Mouse (Mus musculus): ENCODE data around the gene Ccdc181. TPM values are rescaled to one million over a fixed set of nuclear protein-coding genes. Genes with fewer than 3 reads are reported as not detected.
"Not testable (repeated sequence)": the region's sequence is repeated elsewhere in the genome, so short reads cannot be mapped to it uniquely, and the experiment has no call there.

Gene Ccdc181
- polyA plus RNA-seq (2014; fragmentation: Nextera tagmentation; extraction: Ambion mirVana), result 5.0 and 6.0 TPM in 2 replicates

- H3K27me3 ChIP-seq (ENCODE audit: insufficient read depth, low read length), result no peaks in the 10 kb centered on the region
- no peaks in the 10 kb centered on the region for H3K36me3 ChIP-seq (ENCODE audit: insufficient read depth)
- peak within 1 kb of the TSS; percentile 48 for H3K9ac ChIP-seq
- H3K9me3 ChIP-seq (ENCODE audit: low read depth, low read length), result no peaks in the 10 kb centered on the region
- peak within 1 kb of the TSS; percentile 20; the same call in 1 of the 2 replicates for H3K27ac ChIP-seq (ENCODE audit: low read depth)
- peak within 1 kb of the TSS; percentile 87 for H3K4me2 ChIP-seq
- peak within 1 kb of the TSS; percentile 51 for H3K4me3 ChIP-seq (ENCODE audit: low read depth, low read length)
- WGBS, result under 1% methylated on average over 31 of the region's 31 CpGs
- DNase-seq, result peak; percentile 90
- ATAC-seq (ENCODE audit: insufficient read depth), result peak; percentile 99
- no peak for TF ChIP-seq CTCF (IDR thresholded peaks at IDR 0.05; ENCODE audit: low read depth)
- H3K4me1 ChIP-seq (ENCODE audit: insufficient read depth), result no peaks in the 10 kb centered on the region
These were observed at the start of gene Ccdc181 for GRCm38 (mm10) chr1:164275455-164275954. Ccdc181 (plus strand) TSS chr1:164275585.

- H3K36me3 ChIP-seq (ENCODE audit: insufficient read depth); H3K4me1 ChIP-seq (ENCODE audit: insufficient read depth); H3K9ac ChIP-seq; H3K27me3 ChIP-seq (ENCODE audit: insufficient read depth, low read length); DNase-seq; H3K27ac ChIP-seq (ENCODE audit: low read depth); ATAC-seq (ENCODE audit: insufficient read depth); H3K9me3 ChIP-seq (ENCODE audit: low read depth, low read length); H3K4me3 ChIP-seq (ENCODE audit: low read depth, low read length); H3K4me2 ChIP-seq: not testable (repeated sequence)
- 76% methylated on average over 2 of the region's 4 CpGs for WGBS
These were observed 43.3 kb upstream of the Ccdc181 start for GRCm38 (mm10) chr1:164231937-164232570.

DNA sequence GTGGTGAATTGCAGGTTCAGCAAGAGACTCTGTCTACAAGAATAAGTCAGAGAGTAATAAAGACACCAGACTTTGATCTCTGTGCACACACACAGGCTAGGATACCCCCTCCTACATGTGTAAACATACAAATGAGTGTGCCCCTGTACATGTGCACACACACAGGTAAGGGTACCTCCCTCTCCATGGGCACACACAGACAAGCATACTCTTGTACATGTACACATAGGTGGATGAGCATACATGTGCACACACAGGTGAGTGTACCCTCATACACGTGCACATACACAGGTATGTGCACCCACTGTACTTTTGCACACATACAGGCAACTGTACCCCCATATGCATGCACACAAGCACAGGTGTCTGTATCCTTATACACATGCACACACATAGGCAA, 41.9 kb upstream of the Ccdc181 start:
- Histone ChIP-seq H3K4me1 (ENCODE audit: insufficient read depth) (no peaks in the 10 kb centered on the region), H3K27ac (ENCODE audit: low read depth) (no peak overlapping the region), H3K9me3 (ENCODE audit: low read depth, low read length) (no peaks in the 10 kb centered on the region), H3K4me2 (no peak overlapping the region), H3K36me3 (ENCODE audit: insufficient read depth) (no peaks in the 10 kb centered on the region), H3K9ac (no peak overlapping the region), H3K27me3 (ENCODE audit: insufficient read depth, low read length) (no peaks in the 10 kb centered on the region), H3K4me3 (ENCODE audit: low read depth, low read length) (no peak overlapping the region)
- TF ChIP-seq CTCF (IDR thresholded peaks at IDR 0.05; ENCODE audit: low read depth), result no peak
- WGBS, result 70% methylated on average over 1 of the region's 1 CpGs
- DNase-seq (no peak), ATAC-seq (ENCODE audit: insufficient read depth) (no peak)

DNA sequence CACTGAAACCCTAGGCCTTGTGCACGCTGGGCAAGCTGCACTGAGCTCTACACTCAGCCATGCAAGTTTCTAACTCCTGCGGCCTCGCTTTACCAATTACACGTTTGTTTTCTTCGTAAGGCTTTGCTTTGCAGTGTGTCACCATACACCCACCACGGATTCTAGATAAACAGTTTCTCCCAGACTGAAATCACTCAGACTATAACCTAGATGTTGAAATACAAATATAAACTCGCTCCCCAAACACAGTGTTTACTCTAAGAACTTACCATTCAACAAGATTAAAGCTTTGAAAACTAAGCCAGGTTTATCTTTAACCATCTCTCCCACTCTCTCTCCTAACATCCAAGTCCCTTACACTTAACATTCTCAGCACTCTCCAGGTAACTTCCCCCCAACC, 40.3 kb upstream of the Ccdc181 start:
- H3K4me1 ChIP-seq (ENCODE audit: insufficient read depth), result no peaks in the 10 kb centered on the region
- DNase-seq, result no peak
- no peak overlapping the region for H3K4me3 ChIP-seq (ENCODE audit: low read depth, low read length)
- no peaks in the 10 kb centered on the region for H3K36me3 ChIP-seq (ENCODE audit: insufficient read depth)
- ATAC-seq (ENCODE audit: insufficient read depth), result 0 out of 2 replicates have a peak, but pooled peaks have one; percentile 28
- H3K27ac ChIP-seq (ENCODE audit: low read depth), result no peak overlapping the region
- no peak for TF ChIP-seq CTCF (IDR thresholded peaks at IDR 0.05; ENCODE audit: low read depth)
- H3K4me2 ChIP-seq, result no peak overlapping the region
- no peaks in the 10 kb centered on the region for H3K9me3 ChIP-seq (ENCODE audit: low read depth, low read length)
- H3K9ac ChIP-seq, result no peak overlapping the region
- H3K27me3 ChIP-seq (ENCODE audit: insufficient read depth, low read length), result no peaks in the 10 kb centered on the region
- WGBS, result 31% methylated on average over 7 of the region's 7 CpGs

GRCm38 (mm10) chr1:164236078-164236477, 39.3 kb upstream of the Ccdc181 start:
- Histone ChIP-seq H3K4me3 (ENCODE audit: low read depth, low read length) (no peak overlapping the region), H3K4me2 (no peak overlapping the region), H3K27me3 (ENCODE audit: insufficient read depth, low read length) (no peaks in the 10 kb centered on the region), H3K9ac (no peak overlapping the region), H3K36me3 (ENCODE audit: insufficient read depth) (no peaks in the 10 kb centered on the region), H3K27ac (ENCODE audit: low read depth) (no peak overlapping the region), H3K9me3 (ENCODE audit: low read depth, low read length) (no peaks in the 10 kb centered on the region), H3K4me1 (ENCODE audit: insufficient read depth) (no peaks in the 10 kb centered on the region)
- 55% methylated on average over 7 of the region's 7 CpGs for WGBS
- no peak for TF ChIP-seq CTCF (IDR thresholded peaks at IDR 0.05; ENCODE audit: low read depth)
- DNase-seq, result no peak
- no peak for ATAC-seq (ENCODE audit: insufficient read depth)

DNA sequence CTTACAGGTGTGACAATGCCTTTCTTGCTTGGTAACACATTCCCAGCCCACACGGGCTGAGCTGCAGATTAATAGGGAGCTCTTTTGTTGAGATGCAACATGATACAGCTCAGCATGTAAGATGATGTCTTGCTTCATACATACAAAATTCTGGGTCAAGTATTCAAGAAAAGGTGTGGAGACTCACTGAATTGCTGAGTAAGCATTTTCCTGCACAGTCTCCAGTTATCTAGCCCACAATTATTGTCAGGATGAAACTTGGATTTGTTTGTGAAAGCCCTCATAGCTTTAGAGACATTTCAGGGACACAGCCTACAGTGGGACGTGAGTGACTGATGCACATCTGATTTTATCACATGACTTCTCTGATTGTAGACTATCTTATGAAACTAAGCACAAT, 33.9 kb upstream of the Ccdc181 start:
- Histone ChIP-seq H3K4me2 (no peak overlapping the region), H3K27ac (ENCODE audit: low read depth) (no peak overlapping the region), H3K4me1 (ENCODE audit: insufficient read depth) (no peaks in the 10 kb centered on the region), H3K9me3 (ENCODE audit: low read depth, low read length) (no peaks in the 10 kb centered on the region), H3K4me3 (ENCODE audit: low read depth, low read length) (no peak overlapping the region), H3K27me3 (ENCODE audit: insufficient read depth, low read length) (no peaks in the 10 kb centered on the region), H3K9ac (no peak overlapping the region), H3K36me3 (ENCODE audit: insufficient read depth) (no peaks in the 10 kb centered on the region)
- 74% methylated on average over 2 of the region's 2 CpGs for WGBS
- DNase-seq (no peak), ATAC-seq (ENCODE audit: insufficient read depth) (no peak)
- no peak for TF ChIP-seq CTCF (IDR thresholded peaks at IDR 0.05; ENCODE audit: low read depth)

GRCm38 (mm10) chr1:164242809-164243208, 32.6 kb upstream of the Ccdc181 start:
- H3K27me3 ChIP-seq (ENCODE audit: insufficient read depth, low read length), result no peaks in the 10 kb centered on the region
- no peak for TF ChIP-seq CTCF (IDR thresholded peaks at IDR 0.05; ENCODE audit: low read depth)
- no peaks in the 10 kb centered on the region for H3K9me3 ChIP-seq (ENCODE audit: low read depth, low read length)
- no peak overlapping the region for H3K27ac ChIP-seq (ENCODE audit: low read depth)
- ATAC-seq (ENCODE audit: insufficient read depth), result no peak
- no peaks in the 10 kb centered on the region; the same call in 1 of the 2 replicates for H3K4me1 ChIP-seq (ENCODE audit: insufficient read depth)
- DNase-seq, result no peak
- no peak overlapping the region for H3K4me3 ChIP-seq (ENCODE audit: low read depth, low read length)
- 46% methylated on average over 8 of the region's 8 CpGs for WGBS
- H3K9ac ChIP-seq, result no peak overlapping the region
- no peak overlapping the region for H3K4me2 ChIP-seq
- H3K36me3 ChIP-seq (ENCODE audit: insufficient read depth), result no peaks in the 10 kb centered on the region
